Mouse (Mus musculus) kidney, embryonic 16.5 days (tissue): ENCODE data around the gene Pam16. TPM values are rescaled to one million over a fixed set of nuclear protein-coding genes. Genes with fewer than 3 reads are reported as not detected.

ENCODE experiments used
- ATAC-seq: fragments of 200-750 bp; cut with Nextera tagmentation; 2 replicates; pipeline ENCODE4 v1.8.0; 2017; ENCODE audit warnings: moderate TSS enrichment; ENCODE audit not compliant: low FRiP score, low TSS enrichment
- H3K27ac ChIP-seq: fragments of 300-500 bp; sonication (generic); 2 replicates; pipeline ENCODE4 v1.5.1; 2014; ENCODE audit warnings: low read length
- H3K27me3 ChIP-seq: fragments of 300-500 bp; sonication (generic); 2 replicates; pipeline ENCODE4 v1.6.1; 2014; ENCODE audit warnings: low read length, control low read depth, mixed read lengths; ENCODE audit not compliant: insufficient read depth
- H3K36me3 ChIP-seq: fragments of 300-500 bp; sonication (generic); 2 replicates; pipeline ENCODE4 v1.6.1; 2014; ENCODE audit warnings: low read length, control low read depth, mixed read lengths; ENCODE audit not compliant: insufficient read depth
- H3K4me1 ChIP-seq: fragments of 300-500 bp; sonication (generic); 2 replicates; pipeline ENCODE4 v1.6.1; 2014; ENCODE audit warnings: low read length, control low read depth, mixed read lengths; ENCODE audit not compliant: insufficient read depth
- H3K4me2 ChIP-seq: fragments of 300-500 bp; sonication (generic); replicated peaks from 2 replicates; pipeline ENCODE4 v1.6.1; 2014; ENCODE audit warnings: low read depth, low read length
- H3K4me3 ChIP-seq: fragments of 300-500 bp; sonication (generic); 2 replicates; pipeline ENCODE4 v1.5.1; 2014; ENCODE audit warnings: mild to moderate bottlenecking, low read length
- H3K9ac ChIP-seq: fragments of 300-500 bp; sonication (generic); replicated peaks from 2 replicates; pipeline ENCODE4 v1.6.1; 2014; ENCODE audit warnings: low read length
- H3K9me3 ChIP-seq: fragments of 300-500 bp; sonication (generic); 2 replicates; pipeline ENCODE4 v1.6.1; 2016; ENCODE audit warnings: low read length, control low read depth
- WGBS: fragments of 180-500 bp; shearing (Covaris S2); extraction: QIAGEN DNeasy Blood & Tissue Kit; methylation state at CpG from one replicate; pipeline ENCODE4 v1.1.7; 2014; 5-methylcytosine and 5-hydroxymethylcytosine counted together
- polyA plus RNA-seq: library from polyadenylated mRNA; unstranded; fragments of >200 nt; fragmentation: Nextera tagmentation; extraction: Ambion mirVana; gene quantifications from 2 replicates; pipeline ENCODE4 v1.2.1, GENCODE M21; 2015

Pam16 gene
- polyA plus RNA-seq, 1 experiment from 2014 or later: 80.4 TPM

GRCm38 (mm10) chr16:4639831-4640237 is 15.0 kb upstream of the Pam16 start, which contains the start of the genes Vasn and Dnaja3:
TSS of gene Vasn (plus strand) at chr16:4639941.
TSS of gene Dnaja3 (plus strand) at chr16:4639989.
- under 1% methylated on average over 22 of the region's 22 CpGs for WGBS
- Histone ChIP-seq H3K9ac (peak within 1 kb of the TSS; percentile 82), H3K36me3 (no peaks in the 10 kb centered on the region; the same call in 1 of the 2 replicates), H3K9me3 (no peaks in the 10 kb centered on the region), H3K27ac (peak within 1 kb of the TSS; percentile 93), H3K27me3 (no peaks in the 10 kb centered on the region), H3K4me1 (peaks cover 50% of the 10 kb centered on the region), H3K4me2 (peak within 1 kb of the TSS; percentile 72), H3K4me3 (peak within 1 kb of the TSS; percentile 75)
- peak; percentile 95 for ATAC-seq

GRCm38 (mm10) chr16:4638891-4639390 is 14.2 kb upstream of the Pam16 start:
- 92% methylated on average over 3 of the region's 3 CpGs for WGBS

GRCm38 (mm10) chr16:4635760-4636159 is 11.0 kb upstream of the Pam16 start:
- Histone ChIP-seq H3K9me3 (no peaks in the 10 kb centered on the region), H3K27ac (no peak overlapping the region), H3K4me1 (peaks cover 9% of the 10 kb centered on the region), H3K27me3 (no peaks in the 10 kb centered on the region), H3K36me3 (0 out of 2 replicates have a peak, but pooled peaks cover 7% of the 10 kb centered on the region), H3K9ac (no peak overlapping the region), H3K4me2 (no peak overlapping the region), H3K4me3 (no peak overlapping the region)
- no peak for ATAC-seq
- 62% methylated on average over 4 of the region's 4 CpGs for WGBS

More at GRCm38 (mm10) chr16:4638891-4639390, 14.2 kb upstream of the Pam16 start:
- H3K9me3 ChIP-seq: no peaks in the 10 kb centered on the region
- no peak for ATAC-seq
- no peak overlapping the region for H3K27ac ChIP-seq
- peaks cover 3% of the 10 kb centered on the region; the same call in 1 of the 2 replicates for H3K36me3 ChIP-seq
- H3K4me3 ChIP-seq: no peak overlapping the region
- H3K27me3 ChIP-seq: no peaks in the 10 kb centered on the region
- H3K4me2 ChIP-seq: no peak overlapping the region
- H3K9ac ChIP-seq: no peak overlapping the region
- H3K4me1 ChIP-seq: peaks cover 41% of the 10 kb centered on the region

- Histone ChIP-seq H3K4me2 (no peak overlapping the region), H3K27ac (no peak overlapping the region), H3K4me1 (peaks cover 5% of the 10 kb centered on the region), H3K4me3 (no peak overlapping the region), H3K36me3 (0 out of 2 replicates have a peak, but pooled peaks cover 7% of the 10 kb centered on the region), H3K9ac (no peak overlapping the region), H3K27me3 (no peaks in the 10 kb centered on the region), H3K9me3 (no peaks in the 10 kb centered on the region)
- no peak for ATAC-seq
- 85% methylated on average over 9 of the region's 9 CpGs for WGBS
Measured at GRCm38 (mm10) chr16:4634681-4635080, 9.9 kb upstream of the Pam16 start.

- Histone ChIP-seq H3K4me2 (no peak overlapping the region), H3K36me3 (0 out of 2 replicates have a peak, but pooled peaks cover 7% of the 10 kb centered on the region), H3K4me1 (no peaks in the 10 kb centered on the region), H3K4me3 (no peak overlapping the region), H3K9ac (no peak overlapping the region), H3K27ac (no peak overlapping the region), H3K9me3 (no peaks in the 10 kb centered on the region), H3K27me3 (no peaks in the 10 kb centered on the region)
- ATAC-seq: no peak
- 89% methylated on average over 3 of the region's 3 CpGs for WGBS
Measured at GRCm38 (mm10) chr16:4633661-4634060, 8.9 kb upstream of the Pam16 start.

GRCm38 (mm10) chr16:4632050-4632449 is 7.3 kb upstream of the Pam16 start:
- peak; percentile 42 for ATAC-seq
- Histone ChIP-seq H3K4me2 (no peak overlapping the region), H3K9ac (no peak overlapping the region), H3K9me3 (no peaks in the 10 kb centered on the region), H3K27ac (no peak overlapping the region), H3K4me1 (no peaks in the 10 kb centered on the region; the same call in none of the 2 replicates), H3K27me3 (no peaks in the 10 kb centered on the region), H3K36me3 (0 out of 2 replicates have a peak, but pooled peaks cover 7% of the 10 kb centered on the region), H3K4me3 (no peak overlapping the region)
- 44% methylated on average over 7 of the region's 7 CpGs for WGBS

GRCm38 (mm10) chr16:4629950-4630349 is 5.2 kb upstream of the Pam16 start:
- ATAC-seq: peak; percentile 20; the same call in 1 of the 2 replicates
- Histone ChIP-seq H3K27me3 (no peaks in the 10 kb centered on the region), H3K4me1 (no peaks in the 10 kb centered on the region; the same call in none of the 2 replicates), H3K4me3 (no peak overlapping the region), H3K4me2 (no peak overlapping the region), H3K36me3 (0 out of 2 replicates have a peak, but pooled peaks cover 7% of the 10 kb centered on the region), H3K9me3 (no peaks in the 10 kb centered on the region), H3K9ac (no peak overlapping the region), H3K27ac (no peak overlapping the region)
- WGBS: 23% methylated on average over 6 of the region's 6 CpGs

- Histone ChIP-seq H3K4me2 (no peak overlapping the region), H3K4me1 (peaks cover 1% of the 10 kb centered on the region), H3K27me3 (no peaks in the 10 kb centered on the region), H3K9me3 (no peaks in the 10 kb centered on the region), H3K27ac (no peak overlapping the region), H3K4me3 (no peak overlapping the region), H3K9ac (no peak overlapping the region), H3K36me3 (0 out of 2 replicates have a peak, but pooled peaks cover 4% of the 10 kb centered on the region)
- 88% methylated on average over 9 of the region's 9 CpGs for WGBS
- no peak for ATAC-seq
Measured at GRCm38 (mm10) chr16:4628898-4629419, 4.2 kb upstream of the Pam16 start.

- ATAC-seq: no peak
- 59% methylated on average over 6 of the region's 6 CpGs for WGBS
- Histone ChIP-seq H3K27me3 (no peaks in the 10 kb centered on the region), H3K27ac (peak overlapping the region; percentile 9), H3K9me3 (no peaks in the 10 kb centered on the region), H3K4me1 (peaks cover 14% of the 10 kb centered on the region), H3K9ac (no peak overlapping the region), H3K4me2 (no peak overlapping the region), H3K4me3 (no peak overlapping the region), H3K36me3 (0 out of 2 replicates have a peak, but pooled peaks cover 3% of the 10 kb centered on the region)
Measured at GRCm38 (mm10) chr16:4627105-4627504, 2.3 kb upstream of the Pam16 start.

- no peak for ATAC-seq
- Histone ChIP-seq H3K9ac (peak overlapping the region; percentile 84), H3K4me1 (peaks cover 14% of the 10 kb centered on the region), H3K4me3 (peak overlapping the region; percentile 69), H3K4me2 (peak overlapping the region; percentile 63), H3K9me3 (no peaks in the 10 kb centered on the region), H3K27me3 (no peaks in the 10 kb centered on the region), H3K36me3 (peaks cover under 1% of the 10 kb centered on the region; the same call in 1 of the 2 replicates), H3K27ac (peak overlapping the region; percentile 81)
- WGBS: 15% methylated on average over 9 of the region's 9 CpGs
Measured at GRCm38 (mm10) chr16:4624074-4624473, 714 bp downstream of the Pam16 start.
